Mouse (Mus musculus) ES-Bruce4 (cell line): ENCODE data around the gene Ackr2. TPM values are rescaled to one million over a fixed set of nuclear protein-coding genes. Genes with fewer than 3 reads are reported as not detected.

Experiments
- H3K27ac ChIP-seq: 2 replicates; pipeline ENCODE4 v1.5.1; 2012; ENCODE audit warnings: low read length, inconsistent platforms; ENCODE audit not compliant: insufficient read depth
- H3K27me3 ChIP-seq: 2 replicates; pipeline ENCODE4 v1.6.1; 2012; ENCODE audit warnings: mild to moderate bottlenecking, low read length, inconsistent platforms; ENCODE audit not compliant: control insufficient read depth, poor library complexity, insufficient read depth, severe bottlenecking
- H3K36me3 ChIP-seq: 2 replicates; pipeline ENCODE4 v1.6.1; 2012; ENCODE audit warnings: inconsistent platforms, mild to moderate bottlenecking, low read length, moderate library complexity; ENCODE audit not compliant: control insufficient read depth, poor library complexity, insufficient read depth, severe bottlenecking
- H3K4me1 ChIP-seq: one replicate; pipeline ENCODE4 v1.8.1; 2011; ENCODE audit warnings: low read length; ENCODE audit not compliant: control insufficient read depth, insufficient read depth
- H3K4me3 ChIP-seq: 2 replicates; pipeline ENCODE4 v1.5.1; 2011; ENCODE audit warnings: low read depth, mild to moderate bottlenecking, low read length
- H3K9ac ChIP-seq: 2 replicates; pipeline ENCODE4 v1.6.1; 2012; ENCODE audit warnings: low read depth, mild to moderate bottlenecking, inconsistent platforms; ENCODE audit not compliant: poor library complexity, severe bottlenecking
- H3K9me3 ChIP-seq: replicated peaks from 2 replicates; pipeline ENCODE4 v1.6.1; 2012; ENCODE audit warnings: mild to moderate bottlenecking, low read length, inconsistent platforms; ENCODE audit not compliant: control insufficient read depth, poor library complexity, insufficient read depth, severe bottlenecking
- CTCF ChIP-seq: IDR thresholded peaks from one replicate; pipeline ENCODE4 v1.8.1; 2011; ENCODE audit warnings: low read depth, low read length
- EP300 ChIP-seq: IDR thresholded peaks from 2 replicates; pipeline ENCODE4 v1.6.1; 2011; ENCODE audit warnings: low read depth, low read length; ENCODE audit not compliant: insufficient read depth
- POLR2A ChIP-seq: IDR thresholded peaks from one replicate; pipeline ENCODE4 v1.8.1; 2011; ENCODE audit warnings: low read length; ENCODE audit not compliant: insufficient read depth
- polyA plus RNA-seq: library from polyadenylated mRNA; stranded (reverse); fragments of >200 nt; gene quantifications from 2 replicates; pipeline ENCODE4 v1.2.4, GENCODE M21; 2011; ENCODE audit warnings: low read depth; ENCODE audit not compliant: missing spikeins, insufficient read depth, insufficient read length

Ackr2 gene
- not detected in 2 replicates for polyA plus RNA-seq

- H3K4me1 ChIP-seq = no peaks in the 10 kb centered on the region
- H3K9ac ChIP-seq = no peak within 1 kb of the TSS
- H3K27ac ChIP-seq = no peak within 1 kb of the TSS
- no peak for TF ChIP-seq CTCF
- H3K36me3 ChIP-seq = no peaks in the 10 kb centered on the region
- no peaks in the 10 kb centered on the region for H3K9me3 ChIP-seq
- H3K27me3 ChIP-seq = no peaks in the 10 kb centered on the region
- H3K4me3 ChIP-seq = no peak within 1 kb of the TSS
Observed at GRCm38 (mm10) chr9:121898245-121898644, at the start of gene Ackr2. Gene Ackr2, plus strand, starts transcription at chr9:121898355.

- no peak overlapping the region for H3K4me3 ChIP-seq
- TF ChIP-seq CTCF = no peak
- TF ChIP-seq EP300 = no peak
- no peak for TF ChIP-seq POLR2A
- no peaks in the 10 kb centered on the region for H3K9me3 ChIP-seq
- H3K27me3 ChIP-seq = no peaks in the 10 kb centered on the region
- no peak overlapping the region for H3K27ac ChIP-seq
- H3K4me1 ChIP-seq = no peaks in the 10 kb centered on the region
- H3K9ac ChIP-seq = no peak overlapping the region
- H3K36me3 ChIP-seq = peaks cover 5% of the 10 kb centered on the region
Observed at GRCm38 (mm10) chr9:121854246-121854645, 43.9 kb upstream of the Ackr2 start.

GRCm38 (mm10) chr9:121856649-121857416, 41.3 kb upstream of the Ackr2 start:
- H3K36me3 ChIP-seq = 0 out of 2 replicates have a peak, but pooled peaks cover 2% of the 10 kb centered on the region
- no peaks in the 10 kb centered on the region for H3K27me3 ChIP-seq
- H3K4me3 ChIP-seq = peak overlapping the region; percentile 89
- H3K4me1 ChIP-seq = no peaks in the 10 kb centered on the region
- no peak overlapping the region for H3K27ac ChIP-seq
- TF ChIP-seq POLR2A = no peak
- no peak for TF ChIP-seq EP300
- no peak for TF ChIP-seq CTCF
- H3K9ac ChIP-seq = peak overlapping the region; percentile 69
- H3K9me3 ChIP-seq = no peaks in the 10 kb centered on the region

- H3K27ac ChIP-seq = peak overlapping the region; percentile 74
- H3K9me3 ChIP-seq = no peaks in the 10 kb centered on the region
- H3K4me1 ChIP-seq = no peaks in the 10 kb centered on the region
- peak overlapping the region; percentile 69 for H3K9ac ChIP-seq
- H3K36me3 ChIP-seq = no peaks in the 10 kb centered on the region
- H3K4me3 ChIP-seq = peak overlapping the region; percentile 89
- no peak for TF ChIP-seq EP300
- TF ChIP-seq POLR2A = peak; percentile 62
- no peak for TF ChIP-seq CTCF
- H3K27me3 ChIP-seq = no peaks in the 10 kb centered on the region
Observed at GRCm38 (mm10) chr9:121857474-121858152, 40.5 kb upstream of the Ackr2 start.

- Histone ChIP-seq H3K36me3 (no peaks in the 10 kb centered on the region), H3K9ac (peak within 1 kb of the TSS; percentile 69), H3K27me3 (no peaks in the 10 kb centered on the region), H3K9me3 (no peaks in the 10 kb centered on the region), H3K4me3 (peak within 1 kb of the TSS; percentile 89), H3K4me1 (no peaks in the 10 kb centered on the region), H3K27ac (peak within 1 kb of the TSS; percentile 74)
- TF ChIP-seq CTCF (no peak), EP300 (no peak), POLR2A (no peak)
Observed at GRCm38 (mm10) chr9:121858153-121858488, 40.0 kb upstream of the Ackr2 start, which contains the start of gene Higd1a. Gene Higd1a, minus strand, starts transcription at chr9:121858362.

GRCm38 (mm10) chr9:121859345-121859744, 38.8 kb upstream of the Ackr2 start:
- Histone ChIP-seq H3K4me1 (no peaks in the 10 kb centered on the region), H3K9ac (no peak overlapping the region), H3K27me3 (no peaks in the 10 kb centered on the region), H3K9me3 (no peaks in the 10 kb centered on the region), H3K4me3 (no peak overlapping the region), H3K27ac (no peak overlapping the region), H3K36me3 (no peaks in the 10 kb centered on the region)
- TF ChIP-seq EP300 = no peak
- no peak for TF ChIP-seq POLR2A
- no peak for TF ChIP-seq CTCF
